Mouse (Mus musculus): ENCODE results near the gene Ptms. TPM values are rescaled to one million over a fixed set of nuclear protein-coding genes. Genes with fewer than 3 reads are reported as not detected.

Gene Ptms
- polyA plus RNA-seq, 1 experiment from 2014 or later, result 321 TPM

DNA sequence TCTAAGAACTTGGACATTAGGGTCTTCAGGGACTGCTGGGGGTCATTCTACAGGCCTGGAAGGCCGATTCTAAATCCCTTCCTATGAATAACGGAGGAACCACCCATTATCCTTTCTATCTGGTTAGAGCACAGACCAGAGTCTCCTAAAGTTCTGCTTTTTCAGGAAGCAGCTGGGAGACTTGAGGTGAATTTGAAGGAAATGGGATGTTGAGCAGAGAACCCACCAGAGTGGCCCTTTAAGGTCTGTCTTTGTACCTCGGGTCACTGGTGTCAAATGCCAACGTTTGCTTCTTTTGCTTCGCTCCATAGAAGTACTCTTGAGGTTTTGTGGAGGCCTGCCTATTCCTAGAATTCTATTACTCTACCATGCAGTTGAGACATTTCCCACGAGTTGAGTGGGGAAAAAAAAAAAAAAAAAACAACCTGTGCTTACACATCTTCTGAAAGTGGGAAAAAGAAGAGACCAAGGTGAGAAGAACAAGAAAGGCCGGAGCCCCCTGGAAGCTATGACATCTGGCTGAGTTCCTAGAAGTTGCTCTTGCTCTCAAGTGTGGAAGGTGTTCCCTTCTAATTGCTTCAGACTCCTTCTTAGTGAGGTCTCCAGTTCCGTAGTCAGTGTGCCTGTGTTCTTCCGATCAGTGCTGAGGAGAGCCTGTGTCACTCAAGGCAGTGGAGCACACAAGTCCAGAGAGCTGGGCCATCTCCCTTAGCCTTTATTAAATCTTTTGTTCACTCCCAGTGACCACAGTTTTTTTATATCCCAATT is 599 bp upstream of the Ptms start:
- Histone ChIP-seq H3K4me2 (replicated peaks; ENCODE audit: low read depth, low read length) (peak overlapping the region; percentile 30; the same call in 1 of the 2 replicates), H3K9me3 (ENCODE audit: control insufficient read depth, low read length) (no peaks in the 10 kb centered on the region), H3K36me3 (ENCODE audit: control insufficient read depth, insufficient read depth, low read length) (no peaks in the 10 kb centered on the region), H3K4me3 (ENCODE audit: low read depth, low read length) (0 out of 2 replicates have a peak overlapping the region, but pooled peaks have one; percentile 10), H3K27ac (ENCODE audit: low read depth, low read length) (peak overlapping the region; percentile 100), H3K9ac (ENCODE audit: low read depth, low read length) (peak overlapping the region; percentile 20; the same call in 1 of the 2 replicates), H3K27me3 (ENCODE audit: control insufficient read depth, insufficient read depth, low read length) (no peaks in the 10 kb centered on the region), H3K4me1 (replicated peaks; ENCODE audit: control insufficient read depth, insufficient read depth, low read length) (peaks cover 10% of the 10 kb centered on the region)
- ATAC-seq (ENCODE audit: low FRiP score) (no peak), DNase-seq (ENCODE audit: low spot score) (peak; percentile 31)
- WGBS, result 28% methylated on average over 9 of the region's 9 CpGs

GRCm38 (mm10) chr6:124918890-124919627 is 844 bp downstream of the Ptms start:
- Histone ChIP-seq H3K36me3 (ENCODE audit: control insufficient read depth, insufficient read depth, low read length) (no peaks in the 10 kb centered on the region), H3K27ac (ENCODE audit: low read depth, low read length) (peak overlapping the region; percentile 100), H3K27me3 (ENCODE audit: control insufficient read depth, insufficient read depth, low read length) (no peaks in the 10 kb centered on the region), H3K9me3 (ENCODE audit: control insufficient read depth, low read length) (no peaks in the 10 kb centered on the region), H3K4me1 (replicated peaks; ENCODE audit: control insufficient read depth, insufficient read depth, low read length) (peaks cover 23% of the 10 kb centered on the region), H3K4me3 (ENCODE audit: low read depth, low read length) (peak overlapping the region; percentile 88), H3K4me2 (replicated peaks; ENCODE audit: low read depth, low read length) (peak overlapping the region; percentile 90), H3K9ac (ENCODE audit: low read depth, low read length) (peak overlapping the region; percentile 97)
- ATAC-seq (ENCODE audit: low FRiP score), result no peak
- peak; percentile 37 for DNase-seq (ENCODE audit: low spot score)
- WGBS, result 27% methylated on average over 13 of the region's 14 CpGs

- no peaks in the 10 kb centered on the region for H3K27me3 ChIP-seq (ENCODE audit: control insufficient read depth, insufficient read depth, low read length)
- ATAC-seq (ENCODE audit: low FRiP score), result no peak
- peak overlapping the region; percentile 100 for H3K27ac ChIP-seq (ENCODE audit: low read depth, low read length)
- H3K4me3 ChIP-seq (ENCODE audit: low read depth, low read length), result peak overlapping the region; percentile 88
- 0 out of 2 replicates have a peak, but pooled peaks cover 4% of the 10 kb centered on the region for H3K36me3 ChIP-seq (ENCODE audit: control insufficient read depth, insufficient read depth, low read length)
- H3K9me3 ChIP-seq (ENCODE audit: control insufficient read depth, low read length), result no peaks in the 10 kb centered on the region
- DNase-seq (ENCODE audit: low spot score), result no peak
- peaks cover 23% of the 10 kb centered on the region for H3K4me1 ChIP-seq (replicated peaks; ENCODE audit: control insufficient read depth, insufficient read depth, low read length)
- peak overlapping the region; percentile 97 for H3K9ac ChIP-seq (ENCODE audit: low read depth, low read length)
- 7% methylated on average over 7 of the region's 7 CpGs for WGBS
- peak overlapping the region; percentile 90 for H3K4me2 ChIP-seq (replicated peaks; ENCODE audit: low read depth, low read length)
These were observed 1.6 kb downstream of the Ptms start for GRCm38 (mm10) chr6:124918331-124918690.

- H3K4me3 ChIP-seq (ENCODE audit: low read depth, low read length), result peak overlapping the region; percentile 88
- peak; percentile 62 for ATAC-seq (ENCODE audit: low FRiP score)
- WGBS, result under 1% methylated on average over 34 of the region's 89 CpGs
- peak overlapping the region; percentile 100 for H3K27ac ChIP-seq (ENCODE audit: low read depth, low read length)
- no peaks in the 10 kb centered on the region for H3K9me3 ChIP-seq (ENCODE audit: control insufficient read depth, low read length)
- peaks cover 23% of the 10 kb centered on the region for H3K4me1 ChIP-seq (replicated peaks; ENCODE audit: control insufficient read depth, insufficient read depth, low read length)
- peak overlapping the region; percentile 97 for H3K9ac ChIP-seq (ENCODE audit: low read depth, low read length)
- no peaks in the 10 kb centered on the region for H3K27me3 ChIP-seq (ENCODE audit: control insufficient read depth, insufficient read depth, low read length)
- 0 out of 2 replicates have a peak, but pooled peaks cover 4% of the 10 kb centered on the region for H3K36me3 ChIP-seq (ENCODE audit: control insufficient read depth, insufficient read depth, low read length)
- peak; percentile 90 for DNase-seq (ENCODE audit: low spot score)
- peak overlapping the region; percentile 90 for H3K4me2 ChIP-seq (replicated peaks; ENCODE audit: low read depth, low read length)
These were observed 2.2 kb downstream of the Ptms start for GRCm38 (mm10) chr6:124917518-124918330.

GRCm38 (mm10) chr6:124916695-124917517 is 3.0 kb downstream of the Ptms start:
- DNase-seq (ENCODE audit: low spot score), result peak; percentile 96
- H3K9me3 ChIP-seq (ENCODE audit: control insufficient read depth, low read length), result no peaks in the 10 kb centered on the region
- peak overlapping the region; percentile 90 for H3K4me2 ChIP-seq (replicated peaks; ENCODE audit: low read depth, low read length)
- peak overlapping the region; percentile 97 for H3K9ac ChIP-seq (ENCODE audit: low read depth, low read length)
- WGBS, result 2% methylated on average over 31 of the region's 67 CpGs
- H3K4me3 ChIP-seq (ENCODE audit: low read depth, low read length), result peak overlapping the region; percentile 88
- peak overlapping the region; percentile 100 for H3K27ac ChIP-seq (ENCODE audit: low read depth, low read length)
- ATAC-seq (ENCODE audit: low FRiP score), result peak; percentile 48
- peaks cover 23% of the 10 kb centered on the region for H3K4me1 ChIP-seq (replicated peaks; ENCODE audit: control insufficient read depth, insufficient read depth, low read length)
- 0 out of 2 replicates have a peak, but pooled peaks cover 4% of the 10 kb centered on the region for H3K36me3 ChIP-seq (ENCODE audit: control insufficient read depth, insufficient read depth, low read length)
- no peaks in the 10 kb centered on the region for H3K27me3 ChIP-seq (ENCODE audit: control insufficient read depth, insufficient read depth, low read length)

- WGBS, result 6% methylated on average over 12 of the region's 12 CpGs
- no peak for ATAC-seq (ENCODE audit: low FRiP score)
- H3K27ac ChIP-seq (ENCODE audit: low read depth, low read length), result peak overlapping the region; percentile 100
- H3K9ac ChIP-seq (ENCODE audit: low read depth, low read length), result peak overlapping the region; percentile 97
- no peaks in the 10 kb centered on the region for H3K9me3 ChIP-seq (ENCODE audit: control insufficient read depth, low read length)
- H3K27me3 ChIP-seq (ENCODE audit: control insufficient read depth, insufficient read depth, low read length), result no peaks in the 10 kb centered on the region
- H3K36me3 ChIP-seq (ENCODE audit: control insufficient read depth, insufficient read depth, low read length), result 0 out of 2 replicates have a peak, but pooled peaks cover 4% of the 10 kb centered on the region
- peaks cover 25% of the 10 kb centered on the region for H3K4me1 ChIP-seq (replicated peaks; ENCODE audit: control insufficient read depth, insufficient read depth, low read length)
- peak overlapping the region; percentile 90 for H3K4me2 ChIP-seq (replicated peaks; ENCODE audit: low read depth, low read length)
- peak overlapping the region; percentile 88 for H3K4me3 ChIP-seq (ENCODE audit: low read depth, low read length)
- peak; percentile 56 for DNase-seq (ENCODE audit: low spot score)
These were observed 3.8 kb downstream of the Ptms start for GRCm38 (mm10) chr6:124915942-124916694.

DNA sequence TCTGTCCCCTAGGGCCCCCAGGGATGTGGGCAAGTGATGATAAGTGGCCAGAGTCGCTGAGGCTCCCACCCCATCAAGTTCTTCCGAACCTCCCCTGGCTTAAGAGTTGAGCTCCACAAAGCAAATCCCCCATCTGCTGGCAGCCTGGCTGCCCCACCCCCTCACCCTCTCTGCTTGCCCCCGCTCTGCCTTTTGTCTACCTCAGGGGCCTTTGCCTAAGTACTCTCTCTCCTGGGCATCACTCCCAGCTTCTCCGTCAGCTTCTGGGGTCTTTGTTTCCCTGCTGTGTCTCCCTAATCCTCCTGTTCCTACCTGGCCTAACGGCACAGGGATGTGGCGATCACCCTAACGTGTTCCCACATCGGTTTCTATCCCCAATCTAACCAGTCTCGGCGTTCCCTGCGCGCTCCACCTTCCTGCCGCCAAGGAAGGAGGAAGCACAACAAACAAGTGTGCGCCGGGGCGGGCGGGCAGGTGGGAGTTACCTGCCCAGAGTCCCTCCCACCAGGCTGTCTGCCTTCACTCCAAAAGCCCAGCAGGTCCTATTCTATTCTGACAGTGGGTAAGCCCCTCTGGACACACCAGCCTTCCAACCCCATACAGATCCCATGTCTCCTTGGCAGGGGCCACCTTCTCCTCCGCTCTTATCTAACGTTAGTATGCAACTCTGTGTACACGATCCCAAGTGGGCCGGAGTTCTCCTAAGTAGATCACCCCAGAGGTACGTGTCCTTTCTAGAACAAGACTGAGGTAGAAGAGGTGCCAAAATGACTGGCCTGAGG is 4.6 kb downstream of the Ptms start:
- 11% methylated on average over 22 of the region's 22 CpGs for WGBS
- Histone ChIP-seq H3K9ac (ENCODE audit: low read depth, low read length) (peak overlapping the region; percentile 97), H3K4me1 (replicated peaks; ENCODE audit: control insufficient read depth, insufficient read depth, low read length) (peaks cover 22% of the 10 kb centered on the region), H3K36me3 (ENCODE audit: control insufficient read depth, insufficient read depth, low read length) (0 out of 2 replicates have a peak, but pooled peaks cover 4% of the 10 kb centered on the region), H3K27me3 (ENCODE audit: control insufficient read depth, insufficient read depth, low read length) (no peaks in the 10 kb centered on the region), H3K4me2 (replicated peaks; ENCODE audit: low read depth, low read length) (peak overlapping the region; percentile 90), H3K27ac (ENCODE audit: low read depth, low read length) (peak overlapping the region; percentile 100), H3K4me3 (ENCODE audit: low read depth, low read length) (peak overlapping the region; percentile 88), H3K9me3 (ENCODE audit: control insufficient read depth, low read length) (no peaks in the 10 kb centered on the region)
- DNase-seq (ENCODE audit: low spot score) (peak; percentile 47), ATAC-seq (ENCODE audit: low FRiP score) (no peak)
